Mouse (Mus musculus): ENCODE results near the gene Col4a2.

DNA sequence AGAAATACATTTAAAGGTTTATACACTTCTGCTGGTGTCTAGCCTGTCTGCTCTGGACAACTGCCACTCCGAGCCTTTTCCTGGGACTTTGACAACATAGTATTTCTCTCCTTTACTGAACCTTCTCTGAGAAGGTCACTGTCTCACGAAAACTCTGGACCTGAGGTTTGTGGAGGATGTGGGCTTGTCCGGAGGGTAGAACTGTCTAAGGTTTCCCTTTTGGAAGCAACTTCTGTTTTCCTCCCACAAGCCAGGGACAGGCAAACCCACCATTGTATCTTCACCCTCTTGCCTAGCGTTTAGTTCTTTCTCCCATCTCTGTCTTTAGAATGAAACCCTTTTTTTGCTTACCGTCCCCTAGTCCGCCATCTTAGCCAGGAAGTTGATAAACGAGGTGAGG is 9.2 kb downstream of the Col4a2 start:
- TF ChIP-seq EP300 (optimal IDR thresholded peaks at IDR 0.05) (no peak), CTCF (IDR thresholded peaks at IDR 0.05; ENCODE audit: low read depth) (no peak)
